Mouse (Mus musculus) macrophage (primary cell): ENCODE results near the gene Tcp11. TPM values are rescaled to one million over a fixed set of nuclear protein-coding genes. Genes with fewer than 3 reads are reported as not detected.

ENCODE experiments used
- H3K27ac ChIP-seq: fragments of 350-480 bp; formaldehyde crosslinking; 2 replicates; pipeline ENCODE4 v1.9.0; 2021
- H3K36me3 ChIP-seq: fragments of 350-480 bp; formaldehyde crosslinking; 2 replicates; pipeline ENCODE4 v1.9.0; 2021; ENCODE audit errors: inconsistent target
- H3K4me3 ChIP-seq: fragments of 350-480 bp; formaldehyde crosslinking; 2 replicates; pipeline ENCODE4 v1.9.0; 2021; ENCODE audit errors: inconsistent target
- H3K79me2 ChIP-seq: fragments of 350-480 bp; formaldehyde crosslinking; 2 replicates; pipeline ENCODE4 v1.9.0; 2021; ENCODE audit errors: inconsistent target
- WGBS: methylation state at CpG from one replicate; pipeline ENCODE4 v1.1.7; 2026; ENCODE audit warnings: inconsistent platforms; ENCODE audit not compliant: missing documents; 5-methylcytosine and 5-hydroxymethylcytosine counted together
- polyA plus RNA-seq: library from polyadenylated mRNA; stranded (reverse); fragments of 250-400 nt; gene quantifications from 3 replicates; pipeline ENCODE4 v1.2.4, GENCODE M21; 2018; ENCODE audit warnings: inconsistent platforms
- total RNA-seq, 78 experiments: library from RNA; depleted of rRNA; stranded (reverse); fragments of 250-400 nt; gene quantifications; 1 replicate in 9 of 78; 2 replicates in 24 of 78; 3 replicates in 43 of 78; 4 replicates in 2 of 78; pipeline ENCODE4 v1.2.4; 2018; ENCODE audit warnings: inconsistent platforms in 56 of 78

Tcp11 gene
- not detected for total RNA-seq (2018; cell fraction: chromatin; rRNA removed)
- total RNA-seq (2018; cell fraction: cytosol; rRNA removed), result under 1 TPM in 1 of 26 experiments, not detected in 25; 0.05 TPM
- under 1 TPM in 1 of 26 experiments, not detected in 25; 0.52 TPM for total RNA-seq (2018; cell fraction: nucleus; rRNA removed)
- not detected in 3 replicates for polyA plus RNA-seq

DNA sequence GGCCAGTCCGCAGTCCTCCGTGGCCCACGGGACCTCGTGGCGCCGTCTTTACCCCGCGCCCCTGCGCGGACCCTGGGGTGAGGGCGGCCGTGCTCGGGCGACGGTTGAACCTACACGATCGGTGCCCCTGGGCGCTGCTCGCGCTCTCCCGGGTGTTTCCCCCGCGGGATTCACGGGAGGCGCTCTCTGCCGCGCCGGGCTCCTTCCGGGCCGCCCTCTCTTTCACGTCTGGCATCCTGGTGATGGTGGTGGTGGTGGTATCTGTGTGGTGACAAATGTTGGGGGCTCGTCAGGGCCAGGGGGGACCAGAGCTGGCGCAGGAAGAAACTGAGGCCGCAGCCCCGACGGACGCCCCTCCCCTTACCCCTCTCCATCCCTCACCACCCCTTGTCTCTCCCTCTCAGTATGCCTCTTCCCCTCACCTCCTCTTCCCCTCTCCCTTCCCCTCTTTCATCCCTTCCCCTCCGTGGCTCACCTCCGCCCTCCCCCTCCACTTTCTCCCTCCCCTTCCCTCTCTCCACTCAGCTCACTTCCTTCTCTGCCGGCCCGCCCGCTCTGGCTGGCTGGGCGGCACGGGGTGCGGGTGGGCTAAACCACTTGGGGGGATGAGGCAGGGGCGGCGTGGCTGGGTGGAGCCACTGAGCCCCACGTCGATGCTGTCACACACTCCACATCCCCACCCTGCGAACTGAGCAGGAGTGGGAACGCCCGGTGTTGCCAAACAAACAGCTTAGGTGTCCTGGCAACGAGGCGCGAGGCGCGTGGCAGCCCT lies at the start of gene Tcp11:
TSS of gene Tcp11 (minus strand) at position 595 of the 772 bp plus-strand sequence.
- Histone ChIP-seq H3K4me3 (peak within 1 kb of the TSS; percentile 8; the same call in 1 of the 2 replicates), H3K27ac (no peak within 1 kb of the TSS), H3K79me2 (no peaks in the 10 kb centered on the region), H3K36me3 (no peaks in the 10 kb centered on the region)
- WGBS, result under 1% methylated on average over 44 of the region's 57 CpGs

DNA sequence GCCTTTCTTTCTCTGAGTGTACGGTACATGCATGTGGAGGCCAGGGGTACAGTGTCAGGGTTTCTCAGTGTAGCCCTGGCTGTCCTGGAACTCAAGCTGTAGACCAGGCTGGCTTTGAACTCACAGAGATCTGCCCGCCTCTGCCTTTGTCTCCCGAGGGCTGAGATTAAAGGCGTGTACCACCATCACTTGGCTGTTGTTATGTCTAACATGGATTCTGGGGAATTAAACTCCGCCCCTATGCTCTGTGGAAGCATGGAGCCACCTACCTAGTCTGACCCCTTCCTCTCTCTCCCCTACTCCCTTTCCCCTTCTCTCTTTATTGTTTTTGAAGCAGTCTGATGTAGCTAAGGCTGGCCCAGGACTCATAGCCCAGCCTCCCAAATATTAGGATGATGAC lies 49.4 kb upstream of the Tcp11 start:
- Histone ChIP-seq H3K36me3 (no peaks in the 10 kb centered on the region), H3K79me2 (no peaks in the 10 kb centered on the region), H3K4me3 (no peak overlapping the region), H3K27ac (no peak overlapping the region)
- 99% methylated on average over 5 of the region's 5 CpGs for WGBS

- H3K36me3 ChIP-seq, result no peaks in the 10 kb centered on the region
- H3K4me3 ChIP-seq, result no peak overlapping the region
- 72% methylated on average over 8 of the region's 8 CpGs for WGBS
- no peak overlapping the region for H3K27ac ChIP-seq
- no peaks in the 10 kb centered on the region for H3K79me2 ChIP-seq
Measured at GRCm38 (mm10) chr17:28124368-28124767, 43.9 kb upstream of the Tcp11 start.

DNA sequence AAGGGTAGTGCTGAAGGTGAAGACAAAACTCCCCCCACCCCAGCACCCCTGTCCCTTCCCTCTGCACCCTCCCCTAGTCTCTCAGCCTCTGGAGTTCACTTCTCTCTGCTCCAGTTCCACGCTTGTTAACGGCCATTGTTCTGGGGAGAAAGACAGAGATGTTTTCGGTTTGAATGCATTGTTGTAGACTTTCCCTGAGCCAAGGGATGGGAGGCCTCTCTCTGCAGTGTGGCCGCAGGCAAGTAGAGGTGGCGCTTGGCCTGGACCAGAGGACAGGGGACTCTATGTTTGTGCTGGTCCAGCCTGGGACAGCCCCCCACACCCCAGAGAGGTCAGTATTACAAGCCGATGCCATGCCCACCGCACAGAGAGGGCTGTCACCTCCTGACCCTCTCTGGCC lies 43.2 kb upstream of the Tcp11 start:
- Histone ChIP-seq H3K36me3 (no peaks in the 10 kb centered on the region), H3K27ac (no peak overlapping the region), H3K4me3 (no peak overlapping the region), H3K79me2 (no peaks in the 10 kb centered on the region)
- 88% methylated on average over 7 of the region's 7 CpGs for WGBS

- Histone ChIP-seq H3K4me3 (no peak overlapping the region), H3K27ac (no peak overlapping the region), H3K79me2 (no peaks in the 10 kb centered on the region), H3K36me3 (no peaks in the 10 kb centered on the region)
- whole genome bisulfite sequencing, result 90% methylated on average over 13 of the region's 13 CpGs
Measured at GRCm38 (mm10) chr17:28122949-28123348, 42.5 kb upstream of the Tcp11 start.

- Histone ChIP-seq H3K27ac (no peak overlapping the region), H3K4me3 (no peak overlapping the region), H3K36me3 (no peaks in the 10 kb centered on the region), H3K79me2 (no peaks in the 10 kb centered on the region)
- 83% methylated on average over 5 of the region's 5 CpGs for WGBS
Measured at GRCm38 (mm10) chr17:28120460-28120859, 40.0 kb upstream of the Tcp11 start.

GRCm38 (mm10) chr17:28117451-28118209 lies 37.2 kb upstream of the Tcp11 start:
- no peaks in the 10 kb centered on the region for H3K79me2 ChIP-seq
- H3K36me3 ChIP-seq, result no peaks in the 10 kb centered on the region
- 13% methylated on average over 18 of the region's 19 CpGs for whole genome bisulfite sequencing
- no peak overlapping the region for H3K27ac ChIP-seq
- H3K4me3 ChIP-seq, result no peak overlapping the region

DNA sequence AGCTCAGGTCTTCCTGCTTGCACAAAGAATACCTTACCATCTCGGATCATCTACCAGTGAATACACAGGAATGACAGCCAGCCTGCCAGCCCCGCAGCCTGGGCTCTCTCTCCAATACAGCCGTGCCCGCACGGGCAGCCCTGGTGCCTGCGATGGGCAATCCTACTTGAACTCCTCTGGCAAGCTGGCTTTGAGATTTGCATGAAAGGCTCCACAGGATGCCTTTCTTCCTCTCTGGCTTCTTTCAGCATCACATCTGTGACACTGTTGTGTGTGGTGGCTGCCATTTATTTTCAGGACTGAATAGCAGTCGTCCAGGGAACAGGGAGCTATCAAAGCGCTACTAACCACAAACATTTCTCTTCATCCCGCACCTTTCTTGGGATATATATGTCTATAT lies 35.9 kb upstream of the Tcp11 start:
- WGBS, result 94% methylated on average over 9 of the region's 9 CpGs
- H3K36me3 ChIP-seq, result no peaks in the 10 kb centered on the region
- no peak overlapping the region for H3K4me3 ChIP-seq
- no peak overlapping the region for H3K27ac ChIP-seq
- H3K79me2 ChIP-seq, result no peaks in the 10 kb centered on the region

DNA sequence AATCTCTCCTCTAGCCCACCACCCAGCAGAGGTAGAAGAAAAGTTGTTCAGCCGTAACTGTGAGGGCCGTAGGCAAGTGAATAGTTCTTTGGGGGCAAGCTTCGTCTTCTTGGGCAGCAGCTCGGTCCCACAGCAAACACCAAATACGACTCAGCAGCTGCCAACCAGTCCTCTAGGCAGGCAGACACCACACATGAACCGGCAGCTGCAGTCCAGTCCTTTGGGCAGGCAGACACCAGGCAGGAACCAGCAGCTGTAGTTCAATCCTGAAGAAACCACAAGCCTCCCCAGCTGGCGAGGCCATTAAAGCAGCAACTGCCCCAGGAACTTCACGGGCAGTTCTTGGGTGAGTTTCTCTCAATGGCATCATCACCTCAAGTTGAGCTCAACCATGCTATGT lies 31.8 kb upstream of the Tcp11 start:
- H3K79me2 ChIP-seq, result no peaks in the 10 kb centered on the region
- no peak overlapping the region for H3K27ac ChIP-seq
- no peaks in the 10 kb centered on the region for H3K36me3 ChIP-seq
- 89% methylated on average over 8 of the region's 8 CpGs for WGBS
- H3K4me3 ChIP-seq, result no peak overlapping the region

- Histone ChIP-seq H3K4me3 (no peak overlapping the region), H3K36me3 (no peaks in the 10 kb centered on the region), H3K79me2 (no peaks in the 10 kb centered on the region), H3K27ac (no peak overlapping the region)
- WGBS, result 58% methylated on average over 14 of the region's 14 CpGs
Measured at GRCm38 (mm10) chr17:28107275-28107674, 26.8 kb upstream of the Tcp11 start.

GRCm38 (mm10) chr17:28106352-28106751 lies 25.9 kb upstream of the Tcp11 start:
- 81% methylated on average over 5 of the region's 6 CpGs for WGBS
- no peaks in the 10 kb centered on the region for H3K79me2 ChIP-seq
- H3K4me3 ChIP-seq, result no peak overlapping the region
- H3K36me3 ChIP-seq, result no peaks in the 10 kb centered on the region
- no peak overlapping the region for H3K27ac ChIP-seq

- Histone ChIP-seq H3K36me3 (no peaks in the 10 kb centered on the region), H3K4me3 (no peak overlapping the region), H3K27ac (no peak overlapping the region), H3K79me2 (no peaks in the 10 kb centered on the region)
- 91% methylated on average over 6 of the region's 6 CpGs for WGBS
Measured at GRCm38 (mm10) chr17:28104416-28104815, 24.0 kb upstream of the Tcp11 start.

DNA sequence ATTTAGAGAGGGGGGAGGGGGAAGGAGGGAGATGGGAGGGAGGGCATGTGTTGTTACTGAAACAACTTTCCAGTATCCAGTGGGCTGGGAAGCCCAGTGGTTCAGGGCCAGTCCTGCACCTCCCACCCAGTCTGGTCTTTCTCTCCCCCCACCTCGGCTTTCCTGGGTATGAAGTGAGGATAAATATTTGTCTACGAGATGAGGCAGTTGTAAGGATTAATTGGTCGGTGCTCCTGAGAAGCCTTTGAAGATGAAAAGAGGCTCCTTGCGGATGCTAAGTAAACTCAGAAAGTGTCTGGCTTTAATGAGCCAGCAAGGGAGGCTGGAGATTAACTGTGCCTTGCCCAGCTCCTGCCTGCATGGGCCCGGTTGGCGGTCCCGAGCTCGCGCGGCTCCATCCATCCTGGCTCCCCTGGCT lies 21.5 kb upstream of the Tcp11 start:
- 91% methylated on average over 10 of the region's 10 CpGs for WGBS

GRCm38 (mm10) chr17:28101284-28101887 lies 20.9 kb upstream of the Tcp11 start:
- Histone ChIP-seq H3K36me3 (no peaks in the 10 kb centered on the region), H3K27ac (no peak overlapping the region), H3K4me3 (no peak overlapping the region), H3K79me2 (no peaks in the 10 kb centered on the region)
- WGBS, result 77% methylated on average over 12 of the region's 12 CpGs

More for the DNA sequence above, 21.5 kb upstream of the Tcp11 start:
- Histone ChIP-seq H3K79me2 (no peaks in the 10 kb centered on the region), H3K36me3 (no peaks in the 10 kb centered on the region), H3K27ac (no peak overlapping the region), H3K4me3 (no peak overlapping the region)

- H3K36me3 ChIP-seq, result no peaks in the 10 kb centered on the region
- no peak overlapping the region for H3K27ac ChIP-seq
- 86% methylated on average over 1 of the region's 1 CpGs for WGBS
- H3K4me3 ChIP-seq, result no peak overlapping the region
- H3K79me2 ChIP-seq, result no peaks in the 10 kb centered on the region
Measured at GRCm38 (mm10) chr17:28100669-28101068, 20.2 kb upstream of the Tcp11 start.
